Mouse (Mus musculus): ENCODE data around the gene Btnl1. TPM values are rescaled to one million over a fixed set of nuclear protein-coding genes. Genes with fewer than 3 reads are reported as not detected.

The Btnl1 gene
- polyA plus RNA-seq, 1 experiment from 2014 or later, result not detected

DNA sequence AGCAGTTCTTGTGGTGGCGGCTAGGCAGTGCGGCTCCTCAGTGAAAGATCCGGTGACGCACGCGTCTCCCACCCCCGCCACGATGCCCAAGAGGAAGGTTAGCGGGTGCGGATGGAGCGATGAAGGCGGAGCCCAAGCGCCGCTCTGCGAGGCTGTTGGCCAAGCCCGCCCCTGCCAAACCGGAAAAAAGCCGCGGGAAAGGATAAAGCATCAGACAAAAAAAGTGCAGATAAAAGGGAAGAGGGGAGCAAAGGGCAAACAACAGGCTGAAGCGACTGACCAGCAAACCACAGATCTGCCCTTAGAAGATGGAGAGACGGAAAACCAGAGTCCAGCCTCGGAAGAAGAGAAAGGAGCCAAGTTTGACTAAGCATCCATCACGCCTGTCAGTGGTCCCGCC, 15.4 kb downstream of the Btnl1 start:
- Histone ChIP-seq H3K36me3 (ENCODE audit: insufficient read depth, low read length) (no peaks in the 10 kb centered on the region), H3K4me1 (replicated peaks; ENCODE audit: insufficient read depth, low read length) (peaks cover 5% of the 10 kb centered on the region; the same call in 1 of the 2 replicates), H3K9me3 (replicated peaks; ENCODE audit: low read length) (no peaks in the 10 kb centered on the region), H3K27me3 (ENCODE audit: insufficient read depth, low read length) (no peaks in the 10 kb centered on the region), H3K27ac (no peak overlapping the region), H3K4me3 (replicated peaks; ENCODE audit: low read depth, low read length) (peak overlapping the region; percentile 18; the same call in 1 of the 2 replicates), H3K9ac (ENCODE audit: low read depth, low read length) (no peak overlapping the region), H3K4me2 (ENCODE audit: low read length) (peak overlapping the region; percentile 58)
- ATAC-seq (replicated peaks; ENCODE audit: low FRiP score, low read depth) (no peak), DNase-seq (ENCODE audit: low spot score) (peak; percentile 47)
- WGBS, result 4% methylated on average over 24 of the region's 24 CpGs
- no peak for TF ChIP-seq CTCF (IDR thresholded peaks at IDR 0.05; ENCODE audit: low read depth)

DNA sequence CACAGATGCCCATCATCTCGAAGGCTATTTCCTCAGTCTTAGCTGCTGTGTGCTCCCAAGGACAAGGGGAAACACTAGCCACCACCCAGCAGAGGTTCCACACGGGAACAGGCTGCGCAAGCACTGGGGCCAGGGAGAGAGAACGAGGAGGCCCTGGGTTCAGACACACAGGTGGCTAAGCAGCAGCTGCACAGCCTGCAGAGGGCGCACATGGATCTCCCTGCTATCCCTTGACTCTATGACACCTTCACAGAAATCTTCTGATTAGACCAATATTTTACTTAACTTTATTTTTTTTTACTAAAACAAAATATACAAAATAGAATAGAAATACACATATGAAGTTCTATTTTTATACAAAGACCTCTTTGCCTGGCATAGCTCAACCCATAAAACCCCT, 20.4 kb downstream of the Btnl1 start:
- no peak for ATAC-seq (replicated peaks; ENCODE audit: low FRiP score, low read depth)
- 61% methylated on average over 5 of the region's 5 CpGs for WGBS
- no peak; the same call in 1 of the 2 replicates for TF ChIP-seq CTCF (IDR thresholded peaks at IDR 0.05; ENCODE audit: low read depth)

DNA sequence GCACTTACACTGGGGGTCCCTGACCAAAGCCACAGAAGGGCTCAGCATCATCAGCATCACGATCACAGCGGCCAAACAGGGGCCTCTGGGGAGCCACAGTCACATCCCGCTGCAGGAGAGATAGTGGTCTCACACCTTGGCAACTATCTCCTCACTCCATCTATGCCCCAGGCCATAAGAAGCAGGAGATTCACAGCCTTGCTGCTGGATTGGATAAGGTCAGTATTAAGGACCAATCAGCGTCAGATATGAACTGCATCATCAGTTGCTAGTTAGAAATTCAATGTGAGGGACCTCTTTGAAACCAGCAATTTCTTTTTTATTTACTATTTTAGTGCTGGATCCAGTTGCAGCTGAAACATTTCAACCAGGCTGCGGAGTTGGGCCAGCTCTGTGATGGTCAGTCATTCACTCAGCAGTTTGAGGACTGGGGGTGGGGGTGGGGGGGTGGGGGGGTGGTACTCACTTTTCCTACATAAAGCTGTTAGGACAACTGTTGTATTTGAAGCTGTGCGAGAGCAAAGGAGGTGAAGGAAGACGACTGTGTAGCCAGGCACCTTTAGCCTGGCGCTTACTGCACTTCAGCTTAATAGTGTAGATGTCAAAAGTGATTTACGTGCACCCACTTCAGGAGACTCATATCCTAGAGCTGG, 21.3 kb downstream of the Btnl1 start:
- no peak overlapping the region; the same call in 1 of the 2 replicates for H3K27ac ChIP-seq
- no peak overlapping the region for H3K4me3 ChIP-seq (replicated peaks; ENCODE audit: low read depth, low read length)
- TF ChIP-seq CTCF (IDR thresholded peaks at IDR 0.05; ENCODE audit: low read depth), result no peak
- 17% methylated on average over 9 of the region's 9 CpGs for WGBS
- H3K27me3 ChIP-seq (ENCODE audit: insufficient read depth, low read length), result no peaks in the 10 kb centered on the region
- no peaks in the 10 kb centered on the region for H3K9me3 ChIP-seq (replicated peaks; ENCODE audit: low read length)
- H3K4me2 ChIP-seq (ENCODE audit: low read length), result peak overlapping the region; percentile 75
- no peaks in the 10 kb centered on the region for H3K36me3 ChIP-seq (ENCODE audit: insufficient read depth, low read length)
- ATAC-seq (replicated peaks; ENCODE audit: low FRiP score, low read depth), result peak; percentile 86
- no peaks in the 10 kb centered on the region for H3K4me1 ChIP-seq (replicated peaks; ENCODE audit: insufficient read depth, low read length)
- H3K9ac ChIP-seq (ENCODE audit: low read depth, low read length), result no peak overlapping the region
- DNase-seq (ENCODE audit: low spot score), result peak; percentile 95

More for the DNA sequence above, 20.4 kb downstream of the Btnl1 start:
- Histone ChIP-seq H3K4me3 (replicated peaks; ENCODE audit: low read depth, low read length) (no peak overlapping the region), H3K4me1 (replicated peaks; ENCODE audit: insufficient read depth, low read length) (no peaks in the 10 kb centered on the region), H3K9me3 (replicated peaks; ENCODE audit: low read length) (no peaks in the 10 kb centered on the region), H3K27me3 (ENCODE audit: insufficient read depth, low read length) (no peaks in the 10 kb centered on the region), H3K27ac (no peak overlapping the region), H3K9ac (ENCODE audit: low read depth, low read length) (no peak overlapping the region), H3K36me3 (ENCODE audit: insufficient read depth, low read length) (no peaks in the 10 kb centered on the region), H3K4me2 (ENCODE audit: low read length) (no peak overlapping the region)
- DNase-seq (ENCODE audit: low spot score), result no peak

DNA sequence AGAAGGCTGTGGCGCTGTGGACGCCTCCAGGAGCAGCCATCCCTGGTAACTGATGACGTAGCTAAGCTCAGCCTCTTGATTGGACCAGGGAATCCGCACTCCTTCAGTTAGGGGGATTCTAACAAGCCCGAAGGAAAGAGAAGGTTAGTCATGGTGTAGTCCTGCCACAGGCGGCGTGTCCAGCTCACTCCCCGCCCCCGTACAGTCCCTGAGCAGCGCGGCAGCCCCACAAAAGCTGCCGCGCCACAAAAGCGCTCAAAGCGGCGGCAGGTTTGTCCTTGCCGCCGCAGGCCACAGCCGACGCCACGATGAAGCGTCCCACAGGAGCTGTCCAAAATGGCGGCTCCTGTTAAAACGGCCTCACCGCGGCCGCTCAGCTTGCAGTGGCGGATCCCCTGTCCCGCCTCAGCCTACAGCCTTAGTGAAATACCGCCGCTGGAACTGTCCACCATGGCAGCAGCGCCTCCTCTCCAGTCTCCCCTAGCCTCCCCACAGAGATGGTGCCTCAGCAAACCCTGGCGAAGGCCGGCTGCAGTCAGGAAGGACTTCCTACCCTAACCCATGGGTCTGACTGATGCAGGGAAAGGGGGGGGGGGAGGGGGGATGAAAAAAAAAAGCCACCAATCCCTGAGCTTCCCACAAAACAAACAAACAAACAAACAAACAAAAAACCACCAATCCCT, 21.9 kb downstream of the Btnl1 start, which contains the start of gene BC051142:
Gene BC051142 (plus strand): TSS at position 110 of the 683 bp plus-strand sequence.
- H3K27me3 ChIP-seq (ENCODE audit: insufficient read depth, low read length), result no peaks in the 10 kb centered on the region
- H3K9ac ChIP-seq (ENCODE audit: low read depth, low read length), result peak within 1 kb of the TSS; percentile 66
- H3K9me3 ChIP-seq (replicated peaks; ENCODE audit: low read length), result no peaks in the 10 kb centered on the region
- H3K4me2 ChIP-seq (ENCODE audit: low read length), result peak within 1 kb of the TSS; percentile 75
- TF ChIP-seq CTCF (IDR thresholded peaks at IDR 0.05; ENCODE audit: low read depth), result peak; percentile 13; the same call in 1 of the 2 replicates
- no peaks in the 10 kb centered on the region for H3K4me1 ChIP-seq (replicated peaks; ENCODE audit: insufficient read depth, low read length)
- H3K4me3 ChIP-seq (replicated peaks; ENCODE audit: low read depth, low read length), result peak within 1 kb of the TSS; percentile 51
- no peaks in the 10 kb centered on the region for H3K36me3 ChIP-seq (ENCODE audit: insufficient read depth, low read length)
- peak within 1 kb of the TSS; percentile 80 for H3K27ac ChIP-seq
- peak; percentile 96 for DNase-seq (ENCODE audit: low spot score)
- WGBS, result 7% methylated on average over 34 of the region's 34 CpGs
- peak; percentile 95 for ATAC-seq (replicated peaks; ENCODE audit: low FRiP score, low read depth)

DNA sequence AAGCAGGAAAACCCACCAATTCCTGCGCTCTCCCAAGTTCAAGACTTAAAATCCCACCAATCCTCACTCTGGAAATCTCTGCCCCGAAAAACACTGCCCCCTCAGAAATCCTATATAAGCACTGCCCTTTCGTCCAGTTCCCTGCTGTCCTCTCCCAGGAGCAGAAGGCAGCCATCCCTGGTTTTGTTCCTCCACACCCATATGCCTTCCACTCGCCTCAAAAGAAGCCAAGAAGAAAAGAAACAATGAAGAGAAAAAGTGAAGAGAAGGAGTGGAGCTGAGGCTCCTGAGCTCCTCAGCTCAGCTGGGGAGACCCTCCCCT, 22.4 kb downstream of the Btnl1 start:
- peak; percentile 17 for DNase-seq (ENCODE audit: low spot score)
- H3K27ac ChIP-seq, result no peak overlapping the region
- no peak overlapping the region for H3K9ac ChIP-seq (ENCODE audit: low read depth, low read length)

DNA sequence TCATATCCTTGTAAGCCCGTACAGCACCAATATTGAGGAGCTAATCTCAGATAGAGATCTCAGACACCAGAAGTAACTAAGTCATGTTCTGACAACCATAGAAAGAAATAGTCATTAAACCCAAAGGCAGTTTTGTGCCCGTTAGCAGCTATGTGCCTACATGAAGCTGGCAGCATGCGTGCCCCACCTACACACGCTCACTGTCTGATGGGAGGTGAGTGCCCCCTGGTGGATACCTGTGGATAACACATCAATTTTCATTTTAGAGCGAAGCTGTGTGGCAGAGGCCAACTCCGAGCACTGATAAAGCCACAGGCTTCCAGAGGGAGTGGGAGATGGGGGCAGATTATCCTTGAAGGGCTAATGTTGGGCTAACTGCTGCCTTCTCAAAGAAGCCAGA, 34.2 kb downstream of the Btnl1 start:
- 19% methylated on average over 6 of the region's 6 CpGs for WGBS
- Histone ChIP-seq H3K27ac (no peak overlapping the region), H3K9ac (ENCODE audit: low read depth, low read length) (no peak overlapping the region), H3K27me3 (ENCODE audit: insufficient read depth, low read length) (no peaks in the 10 kb centered on the region), H3K36me3 (ENCODE audit: insufficient read depth, low read length) (no peaks in the 10 kb centered on the region), H3K4me1 (replicated peaks; ENCODE audit: insufficient read depth, low read length) (no peaks in the 10 kb centered on the region), H3K9me3 (replicated peaks; ENCODE audit: low read length) (no peaks in the 10 kb centered on the region), H3K4me3 (replicated peaks; ENCODE audit: low read depth, low read length) (no peak overlapping the region), H3K4me2 (ENCODE audit: low read length) (no peak overlapping the region)
- ATAC-seq (replicated peaks; ENCODE audit: low FRiP score, low read depth) (no peak), DNase-seq (ENCODE audit: low spot score) (peak; percentile 66)
- TF ChIP-seq CTCF (IDR thresholded peaks at IDR 0.05; ENCODE audit: low read depth), result peak; percentile 92

More for the DNA sequence above, 22.4 kb downstream of the Btnl1 start:
- peak overlapping the region; percentile 75; the same call in 1 of the 2 replicates for H3K4me2 ChIP-seq (ENCODE audit: low read length)
- ATAC-seq (replicated peaks; ENCODE audit: low FRiP score, low read depth), result no peak
- no peak for TF ChIP-seq CTCF (IDR thresholded peaks at IDR 0.05; ENCODE audit: low read depth)
- H3K4me3 ChIP-seq (replicated peaks; ENCODE audit: low read depth, low read length), result no peak overlapping the region; the same call in 1 of the 2 replicates
- WGBS, result 53% methylated on average over 4 of the region's 4 CpGs
- no peaks in the 10 kb centered on the region for H3K4me1 ChIP-seq (replicated peaks; ENCODE audit: insufficient read depth, low read length)
- no peaks in the 10 kb centered on the region for H3K9me3 ChIP-seq (replicated peaks; ENCODE audit: low read length)
- no peaks in the 10 kb centered on the region for H3K36me3 ChIP-seq (ENCODE audit: insufficient read depth, low read length)
- H3K27me3 ChIP-seq (ENCODE audit: insufficient read depth, low read length), result no peaks in the 10 kb centered on the region

Data from kidney, postnatal 0 days (tissue).